13 mouse cellular contexts compared by ENCODE assay signal in the genomic region with DNA sequence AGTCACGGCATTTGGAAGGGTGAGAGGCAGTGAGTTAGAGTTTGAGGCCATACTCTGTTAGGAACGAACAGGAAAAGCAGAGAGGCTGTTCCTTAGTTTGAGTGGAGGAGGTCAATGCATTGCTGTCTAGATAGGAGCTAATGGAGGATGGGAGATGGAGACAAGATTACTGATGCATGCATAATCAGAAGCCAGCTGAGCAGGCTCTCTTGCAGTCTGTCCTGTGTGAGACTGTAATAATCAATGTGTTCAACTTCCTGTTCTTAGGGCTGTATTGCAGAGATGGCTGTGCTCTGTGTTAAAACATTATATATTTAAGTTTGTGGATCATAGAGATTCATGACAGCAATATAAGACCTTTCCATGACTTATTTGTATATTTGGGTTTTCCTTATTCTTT.
DNase-seq lines count a peak whose midpoint lies in the region; ATAC-seq and TF ChIP-seq lines count a peak whose summit lies in the region.
"Had no signal": no experiment of that assay in that cellular context is flagged by ENCODE, and none has a peak within 500 bp of the region (broad histone marks: within the 10 kb centered on the region; RNA-seq: fewer than 3 reads in every experiment).

No protein-coding gene starts in this region.

- peaks cover 48% of the 10 kb centered on the region for H3K79me2 ChIP-seq in MEL (ENCODE audit: control insufficient read depth, insufficient read depth, low read length, poor library complexity)

- H3K4me1 ChIP-seq in liver, embryonic 13.5 days (replicated peaks) = peaks cover 57% of the 10 kb centered on the region
- H3K4me1 ChIP-seq in MEL (ENCODE audit: control insufficient read depth in 1 of 2, insufficient read depth in 2 of 2, low read length in 2 of 2) = peaks cover 0 to 2% of the 10 kb centered on the region in 2 experiments; a peak in 3 of 4 replicates
- H3K4me1 ChIP-seq in hindbrain, embryonic 14.5 days (replicated peaks; ENCODE audit: control insufficient read depth, insufficient read depth, low read length) = peaks cover 25% of the 10 kb centered on the region
- H3K4me1 ChIP-seq: intestine, embryonic 15.5 days had no signal

- no peak overlapping the region for H3K9ac ChIP-seq in liver, embryonic 13.5 days
- no peak overlapping the region for H3K9ac ChIP-seq in MEL (ENCODE audit: control insufficient read depth, low read depth, low read length, poor library complexity, severe bottlenecking)
- H3K9ac ChIP-seq in hindbrain, embryonic 14.5 days = no peak overlapping the region
- H3K9ac ChIP-seq: intestine, embryonic 15.5 days; lung, embryonic 14.5 days had no signal

- no peak overlapping the region for H3K27ac ChIP-seq in liver, embryonic 13.5 days
- H3K27ac ChIP-seq in MEL (ENCODE audit: control insufficient read depth, low read depth, low read length) = no peak overlapping the region
- no peak overlapping the region for H3K27ac ChIP-seq in hindbrain, embryonic 14.5 days
- H3K27ac ChIP-seq: intestine, embryonic 15.5 days; left cerebral cortex, adult 2 months had no signal

- 54% methylated on average over 2 of the region's 2 CpGs for WGBS in liver, embryonic 13.5 days (ENCODE audit: insufficient replicate concordance)
- 51% methylated on average over 2 of the region's 2 CpGs for WGBS in hindbrain, embryonic 14.5 days

- TF ChIP-seq RAD21 in MEL (IDR thresholded peaks at IDR 0.05; ENCODE audit: low read depth, low read length) = no peak

- TF ChIP-seq POLR2A in MEL (IDR thresholded peaks at IDR 0.05; ENCODE audit: control insufficient read depth in 1 of 2, insufficient read depth in 1 of 2, low read depth in 1 of 2, low read length in 2 of 2, poor library complexity in 1 of 2) = no peak

- DNase-seq in liver, embryonic 13.5 days = no peak
- no peak for DNase-seq in liver
- peak; percentile 29 for DNase-seq in MEL (ENCODE audit: low read depth, low spot score)
- DNase-seq in hindbrain, embryonic 14.5 days (ENCODE audit: low spot score) = no peak
- DNase-seq in embryo, embryonic 10 days (ENCODE audit: low spot score) = no peak
- DNase-seq in thymus, adult 18-20 months = no peak
- DNase-seq: cerebellum, adult 2 months; gastrocnemius, postnatal 36 days; kidney, postnatal 36 days; lung, embryonic 14.5 days had no signal

- no peak overlapping the region for H3K4me2 ChIP-seq in liver, embryonic 13.5 days
- H3K4me2 ChIP-seq in hindbrain, embryonic 14.5 days (replicated peaks) = no peak overlapping the region
- H3K4me2 ChIP-seq: intestine, embryonic 15.5 days; lung, embryonic 14.5 days had no signal

- no peak for TF ChIP-seq CTCF in MEL (IDR thresholded peaks at IDR 0.05 in 2 of 3, conservative IDR thresholded peaks at IDR 0.05 in 1 of 3; ENCODE audit: control insufficient read depth in 1 of 3, insufficient read depth in 1 of 3, low read depth in 2 of 3, low read length in 3 of 3, poor library complexity in 1 of 3, severe bottlenecking in 1 of 3)

- no peak for TF ChIP-seq EP300 in MEL (IDR thresholded peaks at IDR 0.05; ENCODE audit: low read depth in 1 of 2, low read length in 2 of 2)

- H3K4me3 ChIP-seq in liver, embryonic 13.5 days (replicated peaks) = no peak overlapping the region
- H3K4me3 ChIP-seq in MEL (ENCODE audit: control insufficient read depth in 1 of 2, insufficient read depth in 1 of 2, low read depth in 2 of 2, low read length in 2 of 2) = no peak overlapping the region
- no peak overlapping the region for H3K4me3 ChIP-seq in hindbrain, embryonic 14.5 days (replicated peaks; ENCODE audit: low read length)
- H3K4me3 ChIP-seq: intestine, embryonic 15.5 days; left cerebral cortex, adult 2 months had no signal

- H3K27me3 ChIP-seq in liver, embryonic 13.5 days = no peaks in the 10 kb centered on the region
- H3K27me3 ChIP-seq in MEL (ENCODE audit: control insufficient read depth in 1 of 2, insufficient read depth in 2 of 2, low read length in 2 of 2) = no peaks in the 10 kb centered on the region
- H3K27me3 ChIP-seq in hindbrain, embryonic 14.5 days (ENCODE audit: control insufficient read depth, insufficient read depth, low read length) = no peaks in the 10 kb centered on the region
- H3K27me3 ChIP-seq: intestine, embryonic 15.5 days had no signal

- 0 out of 2 replicates have a peak, but pooled peaks have one; percentile 36 for ATAC-seq in liver, embryonic 13.5 days (ENCODE audit: low read depth)
- ATAC-seq in hindbrain, embryonic 14.5 days (ENCODE audit: low FRiP score) = peak; percentile 70
- peak; percentile 70; the same call in 1 of the 2 replicates for ATAC-seq in neutrophil, adult 5-6 weeks (ENCODE audit: extremely low read depth, insufficient number of reproducible peaks, low FRiP score, poor library complexity, severe bottlenecking)
- ATAC-seq: intestine, embryonic 15.5 days had no signal

- H3K9me3 ChIP-seq in liver, embryonic 13.5 days (replicated peaks) = no peaks in the 10 kb centered on the region
- no peaks in the 10 kb centered on the region for H3K9me3 ChIP-seq in MEL (replicated peaks; ENCODE audit: insufficient read depth, low read length)
- H3K9me3 ChIP-seq in hindbrain, embryonic 14.5 days (ENCODE audit: control insufficient read depth, low read length) = no peaks in the 10 kb centered on the region
- H3K9me3 ChIP-seq: intestine, embryonic 15.5 days had no signal

- 0 out of 2 replicates have a peak, but pooled peaks cover 5% of the 10 kb centered on the region for H3K36me3 ChIP-seq in liver, embryonic 13.5 days
- peaks cover 14 to 24% of the 10 kb centered on the region in 2 experiments for H3K36me3 ChIP-seq in MEL (ENCODE audit: control insufficient read depth in 1 of 2, insufficient read depth in 2 of 2, low read length in 2 of 2)
- H3K36me3 ChIP-seq in hindbrain, embryonic 14.5 days (replicated peaks; ENCODE audit: control insufficient read depth, insufficient read depth) = no peaks in the 10 kb centered on the region
- H3K36me3 ChIP-seq: intestine, embryonic 15.5 days had no signal

TF ChIP-seq in MEL, 35 proteins besides CTCF, POLR2A, EP300 and RAD21:
- TF ChIP-seq MAZ (IDR thresholded peaks at IDR 0.05; ENCODE audit: low read depth, low read length) (no peak), HCFC1 (IDR thresholded peaks at IDR 0.05; ENCODE audit: low read depth, low read length) (no peak)
